Mouse (Mus musculus): ENCODE measurements around the gene Imp4. TPM values are rescaled to one million over a fixed set of nuclear protein-coding genes. Genes with fewer than 3 reads are reported as not detected.

Gene Imp4
- polyA plus RNA-seq, 1 experiment = 14.5 TPM

DNA sequence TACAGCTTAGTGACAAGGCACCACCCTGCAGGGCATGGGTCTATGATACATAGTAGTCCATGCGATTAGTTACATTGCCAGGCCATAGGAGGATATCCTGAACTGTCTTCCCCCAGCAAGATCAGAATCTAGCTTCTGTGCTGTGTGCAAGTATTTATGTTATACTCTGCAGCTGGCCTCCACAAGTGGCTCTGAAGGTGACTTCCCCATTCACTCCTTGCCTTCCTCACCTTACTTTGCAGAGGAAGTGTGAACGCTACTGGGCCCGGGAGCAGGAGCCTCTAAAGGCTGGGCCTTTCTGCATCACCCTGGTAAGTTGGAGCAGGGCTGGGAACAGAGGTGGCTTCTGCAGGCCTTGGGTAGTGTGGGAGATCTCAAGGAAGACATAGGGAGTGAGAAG lies 28.4 kb downstream of the Imp4 start:
- Histone ChIP-seq H3K4me3 (replicated peaks; ENCODE audit: control insufficient read depth, low read depth, low read length) (no peak overlapping the region), H3K4me1 (ENCODE audit: control insufficient read depth, insufficient read depth, low read length) (peaks cover 9% of the 10 kb centered on the region), H3K27ac (ENCODE audit: control insufficient read depth, insufficient read depth, low read depth, low read length, poor library complexity) (no peak overlapping the region)
- TF ChIP-seq POLR2A (IDR thresholded peaks at IDR 0.05; ENCODE audit: borderline replicate concordance, control insufficient read depth, low read depth, low read length) = no peak
- no peak for TF ChIP-seq CTCF (IDR thresholded peaks at IDR 0.05; ENCODE audit: control insufficient read depth, insufficient read depth, low read length)
- WGBS = 8% methylated on average over 3 of the region's 3 CpGs

DNA sequence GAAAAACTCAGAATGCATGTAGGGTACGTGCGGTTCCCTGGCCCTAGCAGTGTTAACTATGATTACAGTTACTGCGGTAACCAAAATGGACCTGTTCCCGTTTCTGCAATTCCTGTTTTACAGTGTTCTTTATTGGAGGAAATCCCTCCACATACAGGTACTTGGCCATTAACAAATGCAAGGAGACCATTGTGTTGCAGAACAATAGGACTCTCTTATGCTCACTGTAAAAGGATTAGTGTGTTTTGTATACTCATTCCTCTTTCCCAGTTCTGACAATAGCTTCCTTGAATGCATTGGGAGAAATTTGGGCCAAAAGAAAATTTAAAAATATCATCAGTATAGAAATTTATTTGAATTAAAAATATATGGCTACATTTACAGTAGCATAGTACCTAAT lies 28.8 kb downstream of the Imp4 start:
- Histone ChIP-seq H3K4me3 (replicated peaks; ENCODE audit: control insufficient read depth, low read depth, low read length) (no peak overlapping the region), H3K4me1 (ENCODE audit: control insufficient read depth, insufficient read depth, low read length) (peaks cover 9% of the 10 kb centered on the region), H3K27ac (ENCODE audit: control insufficient read depth, insufficient read depth, low read depth, low read length, poor library complexity) (no peak overlapping the region)
- TF ChIP-seq CTCF (IDR thresholded peaks at IDR 0.05; ENCODE audit: control insufficient read depth, insufficient read depth, low read length) (no peak), POLR2A (IDR thresholded peaks at IDR 0.05; ENCODE audit: borderline replicate concordance, control insufficient read depth, low read depth, low read length) (no peak)
- 27% methylated on average over 4 of the region's 4 CpGs for WGBS

DNA sequence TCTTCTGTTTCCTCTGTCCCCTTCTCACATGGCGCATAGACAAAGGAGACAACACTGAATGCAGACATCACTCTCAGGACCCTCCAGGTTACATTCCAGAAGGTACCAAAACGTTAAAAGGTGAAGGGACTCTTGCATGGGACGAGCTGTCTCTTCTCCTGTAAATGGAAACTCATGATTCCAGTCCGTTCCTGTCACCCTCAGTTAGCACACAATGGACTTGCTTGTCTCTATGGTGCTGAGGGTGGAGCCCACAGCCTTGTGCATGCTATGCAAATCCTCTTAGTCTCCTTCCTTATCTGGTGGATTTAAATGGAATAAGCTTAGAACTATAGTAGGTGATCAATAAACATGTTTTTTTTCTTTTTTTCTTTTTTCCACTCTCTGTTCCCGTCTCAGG lies 30.1 kb downstream of the Imp4 start:
- 76% methylated on average over 5 of the region's 5 CpGs for WGBS
- peaks cover 9% of the 10 kb centered on the region for H3K4me1 ChIP-seq (ENCODE audit: control insufficient read depth, insufficient read depth, low read length)
- no peak overlapping the region for H3K4me3 ChIP-seq (replicated peaks; ENCODE audit: control insufficient read depth, low read depth, low read length)
- TF ChIP-seq CTCF (IDR thresholded peaks at IDR 0.05; ENCODE audit: control insufficient read depth, insufficient read depth, low read length) (no peak), POLR2A (IDR thresholded peaks at IDR 0.05; ENCODE audit: borderline replicate concordance, control insufficient read depth, low read depth, low read length) (no peak)
- no peak overlapping the region for H3K27ac ChIP-seq (ENCODE audit: control insufficient read depth, insufficient read depth, low read depth, low read length, poor library complexity)

- Histone ChIP-seq H3K4me1 (ENCODE audit: control insufficient read depth, insufficient read depth, low read length) (peaks cover 6% of the 10 kb centered on the region), H3K27ac (ENCODE audit: control insufficient read depth, insufficient read depth, low read depth, low read length, poor library complexity) (peak overlapping the region; percentile 91), H3K4me3 (replicated peaks; ENCODE audit: control insufficient read depth, low read depth, low read length) (peak overlapping the region; percentile 85)
- under 1% methylated on average over 42 of the region's 43 CpGs for WGBS
- TF ChIP-seq POLR2A (IDR thresholded peaks at IDR 0.05; ENCODE audit: borderline replicate concordance, control insufficient read depth, low read depth, low read length) (peak; percentile 62; the same call in 1 of the 2 replicates), CTCF (IDR thresholded peaks at IDR 0.05; ENCODE audit: control insufficient read depth, insufficient read depth, low read length) (no peak)
Measured at GRCm38 (mm10) chr1:34472427-34473300, 33.0 kb downstream of the Imp4 start.

DNA sequence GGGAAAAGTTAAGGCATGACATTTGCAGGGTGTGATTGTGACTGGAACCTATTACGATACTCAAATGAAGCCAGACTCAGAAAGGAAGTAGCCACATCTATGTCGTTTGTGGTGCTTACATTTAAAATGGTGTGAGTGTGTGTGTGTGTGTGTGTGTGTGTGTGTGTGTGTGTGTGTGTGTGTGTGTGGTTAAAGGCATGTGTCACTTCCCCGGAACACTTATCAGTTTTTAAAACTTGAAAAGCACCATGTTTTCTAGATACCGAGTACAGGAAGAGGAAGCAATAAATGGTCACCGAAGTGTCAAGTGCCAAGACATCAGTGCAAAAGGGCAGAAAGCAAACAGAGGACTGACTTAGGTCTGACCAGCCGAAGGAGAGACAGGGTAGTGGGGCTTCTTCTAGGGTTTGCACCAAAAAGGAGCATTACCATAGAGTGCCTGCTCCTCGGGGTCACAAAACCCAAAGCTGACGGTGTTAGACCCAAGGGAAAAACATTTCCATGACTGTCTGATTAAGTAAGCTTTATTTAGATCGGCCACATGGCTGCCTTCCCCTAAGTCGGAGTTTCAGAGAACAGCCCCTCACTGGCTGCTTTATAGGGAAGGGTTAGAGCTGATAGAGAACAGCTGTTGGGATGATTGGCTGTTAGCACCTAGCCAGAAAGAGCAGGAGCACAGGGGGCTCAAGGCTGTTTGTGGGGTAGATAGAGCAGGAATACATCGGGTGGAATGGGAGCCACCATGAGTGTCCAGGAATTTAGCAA lies 39.4 kb downstream of the Imp4 start:
- peaks cover 5% of the 10 kb centered on the region; the same call in 1 of the 2 replicates for H3K4me1 ChIP-seq (ENCODE audit: control insufficient read depth, insufficient read depth, low read length)
- 7% methylated on average over 11 of the region's 11 CpGs for WGBS
- peak overlapping the region; percentile 44 for H3K27ac ChIP-seq (ENCODE audit: control insufficient read depth, insufficient read depth, low read depth, low read length, poor library complexity)
- no peak overlapping the region for H3K4me3 ChIP-seq (replicated peaks; ENCODE audit: control insufficient read depth, low read depth, low read length)
- TF ChIP-seq POLR2A (IDR thresholded peaks at IDR 0.05; ENCODE audit: borderline replicate concordance, control insufficient read depth, low read depth, low read length) = no peak
- TF ChIP-seq CTCF (IDR thresholded peaks at IDR 0.05; ENCODE audit: control insufficient read depth, insufficient read depth, low read length) = no peak

DNA sequence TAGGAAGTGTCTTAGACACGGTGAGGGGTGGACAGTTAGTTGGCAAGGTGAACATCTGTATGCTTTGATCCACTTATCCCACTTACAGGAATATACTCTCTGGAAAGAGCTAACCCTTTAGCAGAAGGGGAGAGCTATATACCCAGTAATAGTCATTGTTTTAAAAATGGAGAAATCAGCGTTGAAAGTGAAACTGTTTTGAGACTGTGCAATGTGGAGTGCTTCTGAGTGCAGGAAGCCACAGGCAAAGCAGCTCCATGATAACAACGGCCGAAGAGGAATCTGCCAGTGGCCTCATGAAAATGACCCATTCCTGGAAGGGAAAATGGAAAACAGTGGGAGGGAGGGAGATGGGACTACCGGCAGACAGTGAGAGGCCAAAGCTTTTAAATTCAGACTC lies 41.1 kb downstream of the Imp4 start:
- peaks cover 5% of the 10 kb centered on the region; the same call in 1 of the 2 replicates for H3K4me1 ChIP-seq (ENCODE audit: control insufficient read depth, insufficient read depth, low read length)
- 10% methylated on average over 5 of the region's 5 CpGs for WGBS
- TF ChIP-seq POLR2A (IDR thresholded peaks at IDR 0.05; ENCODE audit: borderline replicate concordance, control insufficient read depth, low read depth, low read length) = no peak
- H3K4me3 ChIP-seq (replicated peaks; ENCODE audit: control insufficient read depth, low read depth, low read length) = no peak overlapping the region
- H3K27ac ChIP-seq (ENCODE audit: control insufficient read depth, insufficient read depth, low read depth, low read length, poor library complexity) = peak overlapping the region; percentile 31

- TF ChIP-seq CTCF (IDR thresholded peaks at IDR 0.05; ENCODE audit: control insufficient read depth, insufficient read depth, low read length) (no peak), POLR2A (IDR thresholded peaks at IDR 0.05; ENCODE audit: borderline replicate concordance, control insufficient read depth, low read depth, low read length) (no peak)
- H3K4me3 ChIP-seq (replicated peaks; ENCODE audit: control insufficient read depth, low read depth, low read length) = no peak overlapping the region
- 9% methylated on average over 5 of the region's 5 CpGs for WGBS
- H3K27ac ChIP-seq (ENCODE audit: control insufficient read depth, insufficient read depth, low read depth, low read length, poor library complexity) = no peak overlapping the region
- peaks cover 5% of the 10 kb centered on the region; the same call in 1 of the 2 replicates for H3K4me1 ChIP-seq (ENCODE audit: control insufficient read depth, insufficient read depth, low read length)
Measured at GRCm38 (mm10) chr1:34481920-34482669, 42.4 kb downstream of the Imp4 start.
